Mouse (Mus musculus) cerebellum, adult 2 months (tissue): ENCODE measurements at regions not wholly inside any gene's neighbourhood (a gene's known extent, or its start where the extent isn't known, plus 50 kb on each side); places are given as distances from the start of the nearest gene placed in this dataset.

Source experiments
- DNase-seq, 2 experiments: peaks; one replicate each; pipeline ENCODE4 v3.0.0; 2021
- H3K27ac ChIP-seq: fragments of 200-500 bp; 2 replicates; pipeline ENCODE4 v1.5.1; 2012; ENCODE audit warnings: low read length, control low read depth, inconsistent platforms; ENCODE audit not compliant: insufficient read depth
- H3K27me3 ChIP-seq: fragments of 200-500 bp; 2 replicates; pipeline ENCODE4 v1.6.1; 2012; ENCODE audit warnings: inconsistent platforms, mild to moderate bottlenecking, low read length, moderate library complexity; ENCODE audit not compliant: control insufficient read depth, insufficient read depth
- H3K4me1 ChIP-seq: fragments of 200-500 bp; 2 replicates; pipeline ENCODE4 v1.6.1; 2011; ENCODE audit warnings: low read length; ENCODE audit not compliant: control insufficient read depth, insufficient read depth
- H3K4me3 ChIP-seq: fragments of 200-500 bp; replicated peaks from 2 replicates; pipeline ENCODE3; 2011; ENCODE audit warnings: mild to moderate bottlenecking, low read depth, low read length, control low read depth; ENCODE audit not compliant: insufficient read depth
- CTCF ChIP-seq: fragments of 200-500 bp; IDR thresholded peaks from 2 replicates; pipeline ENCODE4 v1.5.1; 2011; ENCODE audit warnings: low read depth, mild to moderate bottlenecking, control low read depth, low read length, moderate library complexity, borderline replicate concordance; ENCODE audit not compliant: insufficient read depth
- POLR2A ChIP-seq: fragments of 200-500 bp; IDR thresholded peaks from 2 replicates; pipeline ENCODE4 v1.6.1; 2011; ENCODE audit warnings: low read length, control low read depth, borderline replicate concordance; ENCODE audit not compliant: insufficient read depth
- WGBS: fragments of 180-500 bp; shearing (Covaris S2); methylation state at CpG from one replicate; pipeline ENCODE4 v1.1.7; 2018; 5-methylcytosine and 5-hydroxymethylcytosine counted together

DNA sequence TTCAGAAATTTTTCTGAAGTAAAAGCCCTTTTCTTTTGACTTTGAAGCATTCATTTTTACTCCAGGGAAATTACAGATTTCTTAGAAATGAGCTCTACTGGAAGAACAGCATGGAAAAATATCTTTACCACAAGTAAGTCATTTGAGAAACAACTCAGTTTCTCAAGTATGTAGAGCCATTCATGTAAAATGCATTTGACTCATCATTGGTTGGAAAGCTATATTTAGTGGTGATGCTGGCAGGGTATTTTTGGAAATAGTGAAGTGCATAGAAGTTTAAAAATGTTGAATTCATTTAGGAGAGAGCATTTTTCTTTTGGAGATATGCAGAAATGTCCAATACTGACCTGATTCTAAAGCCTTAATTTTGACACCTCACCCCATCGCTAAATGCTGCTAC lies 266.0 kb downstream of the Klf6 start:
- 95% methylated on average over 1 of the region's 1 CpGs for WGBS
- no peak for DNase-seq
- Histone ChIP-seq H3K27ac (no peak overlapping the region), H3K4me1 (no peaks in the 10 kb centered on the region), H3K27me3 (no peaks in the 10 kb centered on the region), H3K4me3 (no peak overlapping the region)
- no peak for TF ChIP-seq POLR2A
- TF ChIP-seq CTCF, result no peak

DNA sequence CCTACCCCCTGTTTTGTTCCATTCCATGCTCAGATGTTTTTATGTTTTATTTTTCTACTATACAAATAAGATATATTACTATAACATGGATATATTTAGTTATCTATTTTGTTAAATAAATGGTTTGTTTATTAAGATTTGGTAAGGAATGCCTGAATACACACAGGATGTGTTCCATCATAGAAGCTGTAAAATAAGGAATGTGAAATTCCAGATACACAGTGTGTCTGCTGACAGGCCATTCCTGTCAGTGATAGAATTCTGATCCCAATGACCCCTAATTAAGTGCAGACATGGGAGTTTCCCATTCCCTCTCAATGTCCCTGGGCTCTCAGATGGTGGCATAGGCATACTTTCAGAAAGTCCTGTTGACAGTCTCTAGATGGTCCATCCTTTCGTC lies 267.6 kb downstream of the Klf6 start:
- 100% methylated on average over 1 of the region's 1 CpGs for WGBS
- Histone ChIP-seq H3K4me3 (no peak overlapping the region), H3K27me3 (no peaks in the 10 kb centered on the region), H3K27ac (no peak overlapping the region), H3K4me1 (no peaks in the 10 kb centered on the region)
- TF ChIP-seq POLR2A, result no peak
- TF ChIP-seq CTCF, result no peak
- DNase-seq, result no peak

DNA sequence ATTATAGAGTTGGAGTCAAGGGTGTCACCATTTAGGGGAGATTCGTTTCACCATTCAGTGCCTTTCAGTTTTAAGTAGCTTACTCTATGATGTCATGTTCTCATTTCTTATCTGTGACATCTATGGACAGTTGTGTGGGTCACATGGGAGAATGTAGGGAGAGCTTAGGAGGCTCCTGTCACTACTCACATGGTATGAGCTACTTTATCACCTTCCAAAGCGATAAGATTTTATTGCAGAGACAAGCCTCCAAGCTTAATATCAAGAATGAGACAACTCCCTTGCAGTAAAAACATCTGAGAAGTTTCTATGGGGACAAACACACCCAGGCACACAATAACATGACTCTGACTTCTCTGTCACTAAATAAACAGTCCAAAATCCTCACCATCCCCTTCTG lies 270.1 kb downstream of the Klf6 start:
- 91% methylated on average over 2 of the region's 2 CpGs for WGBS
- Histone ChIP-seq H3K4me1 (no peaks in the 10 kb centered on the region), H3K27me3 (no peaks in the 10 kb centered on the region), H3K27ac (no peak overlapping the region), H3K4me3 (no peak overlapping the region)
- TF ChIP-seq CTCF (no peak), POLR2A (no peak)
- DNase-seq, result no peak

DNA sequence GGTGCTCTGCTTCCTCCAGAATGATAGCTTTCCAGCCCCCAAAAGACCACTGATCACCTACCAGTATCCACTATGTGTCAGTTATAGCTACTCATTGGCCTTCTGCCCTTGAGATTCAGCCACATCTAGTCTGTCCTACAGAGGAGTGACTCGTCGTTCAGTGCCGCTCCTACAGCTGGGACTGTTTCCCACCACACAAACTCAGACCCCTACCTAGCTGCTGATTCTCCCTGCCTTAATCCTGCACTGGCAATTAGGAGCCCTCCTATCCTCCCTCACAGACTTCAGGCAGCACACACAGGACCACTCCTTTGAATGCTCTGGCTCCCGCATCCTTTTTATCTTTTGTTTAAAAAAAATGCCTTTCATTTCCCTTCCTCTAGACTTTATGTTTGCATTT lies 275.9 kb downstream of the Klf6 start:
- no peaks in the 10 kb centered on the region for H3K4me1 ChIP-seq
- no peak overlapping the region for H3K27ac ChIP-seq
- 37% methylated on average over 4 of the region's 4 CpGs for WGBS
- no peak for TF ChIP-seq POLR2A
- no peaks in the 10 kb centered on the region for H3K27me3 ChIP-seq
- H3K4me3 ChIP-seq, result no peak overlapping the region
- no peak for DNase-seq

DNA sequence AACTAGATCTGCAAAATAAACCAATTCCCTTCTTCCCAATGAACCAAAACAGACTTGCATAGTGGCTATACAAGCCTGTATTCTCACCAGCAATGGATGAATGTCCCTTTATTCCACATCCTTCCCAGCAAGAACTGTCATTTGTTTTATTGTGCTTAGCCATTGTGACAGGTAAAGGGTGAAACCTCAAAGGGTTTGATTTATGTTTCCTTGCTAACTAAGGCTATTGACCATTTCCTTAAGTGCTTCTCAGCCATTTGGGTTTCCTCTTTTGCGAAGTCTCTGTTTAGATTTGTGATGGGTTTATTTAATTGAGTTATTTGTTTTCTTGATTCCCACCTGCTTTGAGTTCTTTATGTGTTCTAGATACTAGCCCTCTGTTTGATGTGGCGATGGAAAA lies 281.5 kb downstream of the Klf6 start:
- Histone ChIP-seq H3K4me1 (no peaks in the 10 kb centered on the region), H3K4me3 (no peak overlapping the region), H3K27ac (no peak overlapping the region), H3K27me3 (no peaks in the 10 kb centered on the region)
- no peak for DNase-seq
- no peak for TF ChIP-seq POLR2A
- TF ChIP-seq CTCF, result no peak
- 95% methylated on average over 2 of the region's 2 CpGs for WGBS

DNA sequence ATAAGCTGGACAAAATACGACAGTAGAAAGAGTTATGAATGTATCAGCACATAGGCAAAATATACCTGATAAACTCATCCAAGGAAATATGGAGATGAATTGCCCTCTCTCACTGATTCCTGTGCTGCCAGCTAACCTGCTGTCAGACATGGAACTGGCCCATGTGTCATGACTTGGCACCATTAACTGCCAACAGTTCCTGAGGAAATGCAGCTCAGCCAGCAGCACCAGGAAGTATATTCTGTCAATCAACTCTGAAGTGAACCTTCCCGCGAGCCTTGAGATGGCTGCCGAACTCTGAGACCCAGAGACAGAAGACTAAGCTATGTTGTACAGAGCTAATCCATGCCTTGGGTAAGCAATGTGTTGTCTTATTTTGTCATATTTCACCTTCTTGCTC lies 292.4 kb downstream of the Klf6 start:
- DNase-seq, result peak; percentile 6 to 41
- TF ChIP-seq CTCF (no peak), POLR2A (no peak)
- 10% methylated on average over 4 of the region's 4 CpGs for WGBS
- Histone ChIP-seq H3K27ac (no peak overlapping the region), H3K27me3 (no peaks in the 10 kb centered on the region), H3K4me1 (no peaks in the 10 kb centered on the region), H3K4me3 (no peak overlapping the region)

DNA sequence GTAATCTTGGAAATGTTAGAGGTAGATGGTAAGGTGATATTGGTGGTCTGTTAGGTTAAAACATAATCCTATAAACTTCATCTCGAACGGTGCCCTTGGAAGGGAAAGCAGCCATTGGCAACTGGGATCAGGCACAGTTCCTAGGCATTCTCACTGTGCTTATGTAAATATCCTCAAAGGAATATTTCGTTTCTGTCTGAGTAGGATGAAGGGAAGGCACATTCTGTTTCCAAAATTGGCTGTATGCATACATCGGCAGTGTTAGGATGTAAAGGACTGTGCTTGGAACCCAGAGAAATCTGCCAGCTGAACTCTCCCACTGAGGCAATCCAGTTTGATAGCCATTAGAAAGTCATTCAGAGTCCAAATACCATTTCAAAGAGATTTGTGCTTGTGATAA lies 294.9 kb downstream of the Klf6 start:
- H3K27me3 ChIP-seq, result no peaks in the 10 kb centered on the region
- TF ChIP-seq POLR2A (no peak), CTCF (no peak)
- no peaks in the 10 kb centered on the region for H3K4me1 ChIP-seq
- H3K4me3 ChIP-seq, result no peak overlapping the region
- 58% methylated on average over 4 of the region's 4 CpGs for WGBS
- no peak for DNase-seq
- no peak overlapping the region for H3K27ac ChIP-seq

DNA sequence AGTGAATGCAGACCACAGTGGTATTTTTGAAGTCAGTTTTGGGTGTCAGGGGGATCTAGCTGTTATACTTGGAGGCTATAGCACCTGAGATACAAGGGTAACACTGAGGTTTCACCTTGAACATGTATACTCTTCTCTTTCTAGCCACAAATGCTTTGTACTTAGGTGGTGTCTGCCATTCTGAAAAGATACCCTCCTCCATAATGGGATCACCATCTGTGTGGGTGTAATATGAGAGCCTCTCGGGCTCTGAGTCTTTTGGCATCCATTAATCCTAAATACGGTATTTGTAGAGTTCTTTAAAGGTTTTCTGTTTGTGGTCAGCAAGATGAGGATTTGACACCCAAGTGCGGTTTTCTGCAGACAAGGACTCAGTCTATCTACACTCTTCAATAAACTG lies 295.7 kb downstream of the Klf6 start:
- no peak for DNase-seq
- TF ChIP-seq POLR2A, result no peak
- no peak for TF ChIP-seq CTCF
- H3K27me3 ChIP-seq, result no peaks in the 10 kb centered on the region
- H3K4me3 ChIP-seq, result no peak overlapping the region
- no peaks in the 10 kb centered on the region for H3K4me1 ChIP-seq
- 75% methylated on average over 3 of the region's 3 CpGs for WGBS
- H3K27ac ChIP-seq, result no peak overlapping the region

DNA sequence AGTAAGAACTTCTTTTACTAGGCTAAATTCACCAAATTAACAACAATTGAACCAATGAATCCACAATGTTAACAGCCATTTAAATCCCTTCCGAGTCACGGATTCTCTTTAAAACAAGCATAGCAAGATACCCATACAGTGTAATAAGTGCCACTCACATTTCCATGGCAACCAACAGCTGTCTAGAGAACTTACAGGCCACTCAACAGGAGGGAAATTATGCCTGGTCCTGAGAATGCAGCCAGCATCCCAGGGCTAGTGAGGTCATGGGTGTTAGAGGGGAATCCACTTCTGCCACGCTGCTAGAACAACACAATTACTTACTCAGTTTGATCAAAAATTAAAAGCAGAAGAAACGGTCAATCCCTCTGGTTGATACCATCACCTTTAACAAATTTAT lies 296.7 kb downstream of the Klf6 start:
- no peak overlapping the region for H3K27ac ChIP-seq
- no peak overlapping the region for H3K4me3 ChIP-seq
- no peaks in the 10 kb centered on the region for H3K27me3 ChIP-seq
- no peaks in the 10 kb centered on the region for H3K4me1 ChIP-seq
- no peak for DNase-seq
- no peak for TF ChIP-seq POLR2A
- no peak for TF ChIP-seq CTCF
- WGBS, result 56% methylated on average over 4 of the region's 4 CpGs
